Mouse (Mus musculus) retina, postnatal 1 day (tissue): Measurements from ENCODE around the gene Spag5.
"Not testable (repeated sequence)": the region's sequence is repeated elsewhere in the genome, so short reads cannot be mapped to it uniquely, and the experiment has no call there.

Experiments used
- DNase-seq: peaks from one replicate; pipeline ENCODE4 v3.0.0-alpha.2; 2012

Spag5 gene

DNA sequence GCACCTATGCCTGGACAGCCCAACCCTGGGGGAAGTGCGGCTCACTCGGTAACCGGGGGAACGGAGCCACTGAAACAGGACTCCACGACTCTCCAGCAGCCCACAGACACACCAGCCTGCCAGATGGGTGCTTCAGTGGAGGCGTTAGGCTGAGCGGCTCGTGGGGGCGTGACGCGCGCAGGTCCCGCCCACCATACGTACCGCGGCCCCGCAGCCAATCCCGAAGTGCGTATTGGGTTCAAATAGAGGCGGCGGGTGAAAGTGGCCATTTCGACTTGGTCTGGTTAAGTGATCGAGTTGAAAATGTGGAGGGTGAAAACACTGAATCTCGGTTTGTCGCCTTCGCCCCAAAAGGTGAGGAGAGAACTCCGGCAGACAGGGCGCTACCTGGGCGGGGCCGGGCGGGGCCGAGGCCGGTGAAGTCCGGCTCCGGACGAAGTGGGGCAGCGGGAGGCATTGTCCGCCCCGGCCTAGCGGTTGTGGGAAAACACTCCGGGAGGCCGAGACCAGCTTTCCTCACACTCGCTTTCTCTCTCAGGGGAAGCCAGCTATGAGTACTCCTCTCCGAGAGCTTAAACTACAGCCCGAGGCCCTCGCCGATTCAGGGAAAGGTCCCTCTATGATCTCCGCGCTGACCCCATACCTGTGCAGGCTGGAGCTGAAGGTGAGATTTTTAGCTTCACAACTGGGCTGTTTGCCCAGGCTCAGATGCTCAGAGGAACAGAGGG lies at the start of gene Spag5:
TSS of gene Spag5 (plus strand) at position 173 of the 728 bp plus-strand sequence.
- DNase-seq = peak; percentile 94

- DNase-seq = no peak
Observed at GRCm38 (mm10) chr11:78256618-78257017, 44.7 kb upstream of the Spag5 start.

DNA sequence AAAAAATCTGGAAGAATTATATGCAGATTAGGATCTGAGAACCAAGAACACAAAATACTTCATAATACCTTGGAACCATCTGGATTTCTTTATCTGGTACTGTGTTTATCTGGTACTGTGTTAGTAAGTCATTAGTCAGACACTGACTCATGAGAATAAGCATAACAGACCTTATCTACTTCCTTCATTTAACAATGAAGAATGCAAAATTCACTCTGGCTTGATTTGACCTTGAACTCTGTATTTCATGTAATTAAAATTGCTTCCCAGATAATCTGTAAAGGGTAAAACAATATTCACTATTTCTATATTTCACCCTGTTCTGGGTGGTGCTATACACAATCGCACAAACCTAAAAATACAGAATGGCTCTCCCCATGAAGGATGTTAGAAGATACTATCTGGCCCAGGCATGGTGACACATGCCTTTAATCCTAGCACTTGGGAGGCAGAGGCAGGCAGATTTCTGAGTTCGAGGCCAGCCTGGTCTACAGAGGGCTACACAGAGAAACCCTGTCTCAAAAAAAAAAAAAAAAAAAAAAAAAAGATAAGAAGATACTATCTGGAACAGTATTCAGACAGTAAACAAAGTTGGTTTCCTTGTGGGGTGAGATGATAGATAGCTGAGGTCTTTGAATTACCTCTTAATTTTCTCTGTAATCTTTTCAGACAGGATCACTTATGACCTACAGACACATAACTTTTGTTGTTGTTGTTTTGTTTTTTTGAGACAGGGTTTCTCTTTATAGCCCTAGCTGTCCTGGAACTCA lies 40.7 kb upstream of the Spag5 start:
- no peak for DNase-seq

DNA sequence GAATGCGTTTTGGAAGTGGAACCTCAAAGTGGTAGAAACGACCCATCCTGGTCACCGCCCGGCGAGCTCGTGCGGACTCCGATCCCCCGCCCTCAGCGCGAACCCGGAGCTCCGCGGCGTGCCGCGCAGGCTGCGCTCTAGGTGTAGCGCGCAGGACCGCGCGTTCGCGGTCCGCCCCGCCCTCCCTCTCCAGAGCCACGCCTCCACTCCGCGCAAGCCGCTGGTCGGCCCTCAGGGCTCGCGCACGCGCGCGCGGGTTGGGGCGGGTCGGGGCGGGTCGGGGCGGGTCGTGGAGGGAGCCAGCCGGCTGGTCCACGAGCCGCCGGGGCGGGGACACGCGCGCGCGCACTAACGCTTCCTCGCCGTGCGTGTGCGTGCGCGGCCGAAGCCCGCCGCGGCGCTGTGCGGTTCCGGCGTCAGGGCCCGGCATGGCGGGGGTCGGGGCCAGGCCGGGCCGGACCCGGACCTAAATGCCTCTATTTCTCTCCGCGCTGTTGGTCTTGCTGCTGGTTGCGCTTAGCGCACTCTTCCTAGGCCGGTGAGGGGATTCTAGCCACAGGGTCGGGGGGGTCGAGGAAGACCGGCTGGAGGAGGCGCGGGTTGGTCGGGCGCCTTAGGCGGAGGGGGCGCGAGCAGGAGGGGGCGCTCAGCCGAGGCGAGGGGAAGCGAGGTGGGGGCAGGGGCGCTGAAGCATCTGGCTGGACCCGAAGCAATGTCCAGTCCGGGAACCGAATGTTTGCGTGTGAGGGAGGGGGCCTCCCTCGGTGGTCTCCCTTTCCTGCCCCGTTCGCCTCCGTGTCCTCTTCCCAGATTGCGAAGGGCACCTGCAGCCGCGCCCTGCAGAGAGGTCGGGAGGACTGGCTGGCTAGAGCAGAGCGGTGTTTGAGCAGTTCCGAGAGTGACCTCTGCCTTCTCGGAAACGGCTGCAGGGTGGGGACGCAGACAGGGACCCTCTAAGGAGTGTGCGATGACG lies 39.7 kb upstream of the Spag5 start, which contains the start of gene 2610507B11Rik:
TSS of gene 2610507B11Rik (plus strand) at position 373 of the 973 bp plus-strand sequence.
- DNase-seq = peak; percentile 97

DNA sequence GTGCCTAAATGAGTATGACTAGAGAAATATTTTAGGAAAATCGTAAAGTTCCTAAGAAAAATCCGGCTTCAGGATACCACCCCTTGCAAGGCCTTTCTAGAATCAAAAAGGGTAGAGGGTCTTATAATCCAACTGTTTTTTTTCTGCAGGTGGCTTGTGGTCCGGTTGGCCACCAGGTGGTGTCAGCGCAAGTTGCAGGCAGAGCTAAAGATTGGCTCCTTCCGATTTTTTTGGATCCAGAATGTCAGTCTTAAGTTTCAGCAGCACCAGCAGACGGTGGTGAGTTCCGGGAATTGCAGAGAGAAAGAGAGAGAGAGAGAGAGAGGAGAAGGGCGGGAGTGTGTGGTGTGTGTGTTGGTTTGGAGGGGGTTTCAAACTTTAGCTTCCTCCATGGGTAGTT lies 38.8 kb upstream of the Spag5 start:
- peak; percentile 77 for DNase-seq

DNA sequence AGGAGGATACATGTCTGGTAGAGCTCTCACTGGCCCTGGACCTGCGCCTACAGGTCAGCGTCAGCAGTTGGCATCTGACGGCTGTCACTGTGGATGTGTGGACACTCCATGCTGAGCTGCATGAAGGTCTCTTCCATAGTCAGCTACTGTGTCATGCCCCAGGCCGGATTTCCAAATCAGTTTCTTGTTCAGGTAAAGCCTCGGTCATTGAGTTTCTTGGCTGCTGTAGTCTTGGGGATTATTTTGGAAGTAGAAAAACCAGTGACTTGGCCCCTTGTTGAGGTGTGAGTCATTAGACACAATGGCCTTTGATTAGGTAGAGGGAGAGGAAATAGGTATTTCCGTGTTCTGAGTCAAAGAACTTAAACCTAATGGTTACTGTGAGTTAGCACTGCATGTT lies 35.8 kb upstream of the Spag5 start:
- DNase-seq = no peak

DNA sequence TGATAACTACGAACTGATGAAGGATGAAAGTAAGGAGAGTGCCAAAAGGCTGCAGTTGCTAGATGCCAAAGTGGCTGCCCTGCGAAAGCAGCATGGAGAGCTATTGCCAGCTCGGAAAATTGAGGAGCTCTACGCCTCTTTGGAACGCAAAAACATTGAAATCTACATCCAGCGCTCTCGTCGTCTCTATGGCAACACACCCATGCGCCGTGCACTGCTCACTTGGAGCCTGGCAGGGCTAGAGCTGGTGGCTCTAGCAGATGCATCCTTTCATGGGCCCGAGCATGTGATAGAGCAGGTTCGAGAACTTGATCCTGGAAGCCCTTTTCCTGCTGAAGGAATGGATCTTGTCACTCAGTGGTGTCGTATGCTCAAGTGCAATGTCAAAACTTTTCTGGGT lies 29.3 kb upstream of the Spag5 start:
- DNase-seq = no peak

GRCm38 (mm10) chr11:78275596-78275995 lies 25.7 kb upstream of the Spag5 start:
- no peak for DNase-seq

- not testable (repeated sequence) for DNase-seq
Observed at GRCm38 (mm10) chr11:78276169-78276568, 25.2 kb upstream of the Spag5 start.

GRCm38 (mm10) chr11:78278853-78279252 lies 22.5 kb upstream of the Spag5 start:
- no peak for DNase-seq

DNA sequence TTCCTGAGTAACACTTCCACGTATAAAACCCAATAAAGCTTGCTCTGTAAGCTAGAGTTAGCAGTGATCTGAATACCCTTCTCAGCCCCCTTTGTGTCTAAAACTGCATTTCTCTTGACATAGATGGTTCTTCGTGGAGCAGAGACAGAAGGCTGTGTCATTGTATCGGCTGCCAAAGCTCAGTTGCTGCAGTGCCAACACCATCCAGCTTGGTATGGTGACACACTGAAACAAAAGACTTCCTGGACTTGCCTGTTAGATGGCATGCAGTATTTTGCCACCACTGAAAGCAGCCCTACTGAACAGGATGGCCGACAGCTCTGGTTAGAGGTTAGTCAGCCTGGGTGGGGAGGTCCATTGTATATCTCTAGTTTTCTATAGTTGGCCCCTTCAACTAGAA lies 21.7 kb upstream of the Spag5 start:
- DNase-seq = no peak

DNA sequence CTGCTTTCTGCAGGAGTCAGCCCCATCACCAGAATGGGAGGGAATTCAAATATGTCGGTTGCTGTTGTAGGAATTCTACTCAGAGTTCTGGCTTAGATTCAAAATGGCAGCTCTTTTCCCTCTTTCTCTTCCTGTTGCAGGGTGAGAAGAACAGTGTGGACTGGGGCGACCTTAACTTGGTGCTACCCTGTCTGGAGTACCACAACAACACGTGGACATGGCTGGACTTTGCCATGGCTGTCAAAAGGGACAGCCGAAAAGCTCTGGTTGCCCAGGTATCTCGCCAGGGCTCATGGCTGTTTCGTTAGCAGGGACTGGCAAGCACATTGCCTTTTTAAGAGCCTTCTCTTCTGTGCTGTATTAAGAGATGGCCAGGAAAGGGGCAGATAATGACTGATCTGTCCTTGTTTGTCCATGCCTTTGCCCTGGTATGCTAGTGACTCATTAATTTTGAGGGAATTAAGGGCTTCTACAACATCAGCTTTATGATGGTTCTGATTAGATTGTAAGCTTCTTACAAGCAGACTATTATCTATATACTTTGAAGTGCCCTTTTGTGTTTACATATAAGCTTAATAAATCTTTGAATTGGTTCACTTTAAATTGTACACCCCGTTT lies 12.1 kb upstream of the Spag5 start:
- no peak for DNase-seq

DNA sequence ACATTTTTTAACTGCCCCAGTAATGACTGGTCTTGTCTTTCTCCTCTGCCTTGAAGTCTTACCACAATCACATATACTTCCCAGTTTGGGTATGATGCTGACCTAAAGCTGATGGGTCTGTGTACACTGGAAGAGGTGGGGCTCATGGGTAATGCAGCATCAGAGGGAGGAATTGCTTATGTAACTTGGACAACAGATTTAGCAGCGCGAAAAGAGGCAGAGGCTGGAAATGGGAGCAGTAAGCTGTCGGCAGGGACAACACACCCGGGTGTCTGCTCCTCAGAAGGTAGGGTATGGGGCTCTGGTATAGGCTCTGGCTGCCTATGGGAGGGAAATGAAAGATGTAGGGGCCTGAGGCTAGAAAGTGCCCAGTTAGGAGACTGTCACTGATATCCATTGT lies 10.7 kb upstream of the Spag5 start, which contains the start of gene BC030499:
TSS of gene BC030499 (plus strand) at position 188 of the 400 bp plus-strand sequence.
- no peak for DNase-seq

DNA sequence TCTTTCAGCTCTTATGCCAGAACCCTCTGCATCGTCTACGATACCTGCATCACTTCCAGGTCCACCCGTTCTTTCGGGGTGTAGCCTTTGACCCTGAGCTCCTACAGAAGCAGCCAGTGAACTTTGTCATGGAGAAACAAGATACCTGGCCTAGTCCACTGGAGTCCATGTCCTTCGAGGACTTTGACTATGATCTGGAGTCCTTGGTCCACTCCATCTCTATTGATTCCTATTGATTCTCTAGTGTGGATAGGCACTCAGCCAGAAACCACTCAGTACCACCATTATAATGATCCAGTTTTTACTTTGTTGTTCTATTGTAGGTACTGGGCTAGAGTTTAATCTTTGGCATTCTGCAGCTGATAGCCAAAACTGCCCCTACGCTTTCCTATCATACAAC lies 6.7 kb upstream of the Spag5 start:
- no peak for DNase-seq

DNA sequence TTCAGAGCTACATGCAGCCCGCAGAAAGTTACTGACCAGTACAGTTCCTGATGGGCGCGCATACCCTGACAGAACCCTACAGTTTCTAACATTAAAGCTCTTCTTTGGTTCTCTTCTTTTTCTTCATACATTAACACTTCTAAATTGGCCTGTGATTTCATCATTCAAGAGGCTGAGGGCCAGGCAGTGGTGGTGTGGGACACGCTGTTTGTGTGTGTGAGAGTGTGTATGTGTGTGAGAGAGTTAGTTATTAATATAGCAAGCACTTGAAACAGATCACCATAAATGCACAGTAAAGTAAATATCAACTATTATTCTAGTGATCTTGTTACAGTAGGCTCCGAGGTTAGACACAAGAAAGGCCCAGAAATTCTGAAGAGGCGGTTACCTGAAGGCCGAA lies 412 bp upstream of the Spag5 start:
- no peak for DNase-seq

DNA sequence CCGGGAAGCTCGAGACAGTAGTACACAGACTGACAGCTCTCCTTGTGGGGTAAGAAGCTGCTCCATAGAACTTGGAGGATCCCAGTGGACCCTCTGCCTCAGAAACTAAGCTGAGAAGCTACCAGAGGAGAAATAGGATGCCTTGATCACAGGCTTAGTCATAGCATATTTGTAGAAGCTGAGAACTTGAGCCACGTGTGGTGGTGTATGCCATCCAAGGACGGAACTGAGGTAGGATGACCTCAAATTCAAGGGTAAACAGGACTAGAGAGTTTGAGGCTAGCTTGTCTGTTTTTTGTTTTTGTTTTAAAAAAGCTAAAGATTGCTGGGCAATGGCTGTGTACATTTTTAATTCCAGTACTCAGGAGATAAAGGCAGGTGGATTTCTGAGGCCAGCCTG lies 3.9 kb downstream of the Spag5 start:
- DNase-seq = no peak

DNA sequence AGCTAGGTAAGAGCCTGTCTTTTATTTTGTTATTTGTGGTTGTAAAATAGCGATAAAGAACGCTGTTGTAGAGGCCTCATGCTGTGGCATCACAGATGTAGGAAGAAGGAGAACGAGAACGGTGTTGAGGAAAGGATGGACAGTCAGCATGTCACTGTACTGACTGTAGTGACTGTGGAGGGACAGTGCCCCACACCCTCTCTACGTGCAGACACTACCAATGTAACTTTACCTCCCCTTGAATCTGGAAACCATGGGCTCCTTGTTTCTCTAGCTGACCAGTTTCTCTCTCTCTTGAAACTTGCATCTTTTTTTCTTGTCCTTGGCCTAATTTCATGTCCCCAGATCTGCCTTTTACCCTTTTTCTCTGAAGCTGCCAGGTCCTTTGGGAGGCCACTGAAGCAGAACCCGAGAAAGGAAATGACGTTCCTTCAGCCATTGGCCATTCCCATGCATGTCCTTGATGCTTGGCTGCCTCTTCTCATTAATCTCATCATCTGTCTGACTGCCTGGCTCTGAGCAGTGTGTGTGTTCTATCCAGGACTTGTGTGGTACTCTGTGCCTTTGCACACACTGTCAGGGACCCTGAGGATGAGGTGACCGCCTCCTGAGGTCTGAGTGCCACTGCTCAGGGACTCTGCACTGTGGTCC lies 9.7 kb downstream of the Spag5 start:
- peak; percentile 68 for DNase-seq

- no peak for DNase-seq
Observed at GRCm38 (mm10) chr11:78313662-78314061, 12.3 kb downstream of the Spag5 start.

GRCm38 (mm10) chr11:78318411-78318810 lies 17.1 kb downstream of the Spag5 start:
- no peak for DNase-seq

GRCm38 (mm10) chr11:78322076-78322831 lies 20.9 kb downstream of the Spag5 start:
- DNase-seq = no peak

DNA sequence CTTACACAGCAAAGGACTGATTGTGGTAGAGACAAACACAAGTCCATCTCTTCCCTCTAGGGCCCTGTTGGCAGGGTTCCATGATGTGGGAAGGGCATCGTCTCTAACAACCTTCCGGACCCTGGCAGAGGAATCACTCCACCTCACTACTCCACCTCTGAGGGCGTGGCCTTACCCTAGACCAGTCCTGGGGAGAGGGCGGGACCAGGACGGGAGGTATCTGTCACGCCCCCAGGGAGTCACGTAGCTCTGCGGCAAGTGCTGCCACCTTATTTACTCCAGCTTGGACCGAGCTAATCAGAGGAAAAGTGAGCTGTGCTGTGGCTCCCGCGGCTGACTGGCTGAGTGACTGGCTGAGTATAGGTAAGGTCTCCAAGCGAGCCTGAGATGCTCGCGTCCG lies 21.5 kb downstream of the Spag5 start, which contains the start of gene Aldoc:
TSS of gene Aldoc (plus strand) at position 109 of the 400 bp plus-strand sequence.
- DNase-seq = peak; percentile 83
